Mouse (Mus musculus): Measurements from ENCODE around the gene Pdgfra. TPM values are rescaled to one million over a fixed set of nuclear protein-coding genes. Genes with fewer than 3 reads are reported as not detected.

The Pdgfra gene
- polyA plus RNA-seq, 1 experiment from 2014 or later: 87.2 TPM

- 0 out of 2 replicates have a peak, but pooled peaks have one; percentile 0 for ATAC-seq (replicated peaks; ENCODE audit: insufficient number of reproducible peaks, low FRiP score, low TSS enrichment, low read depth)
- DNase-seq (ENCODE audit: low spot score): peak; percentile 56
- Histone ChIP-seq H3K4me3 (ENCODE audit: low read depth, low read length) (peak overlapping the region; percentile 73), H3K9ac (replicated peaks; ENCODE audit: low read length) (peak overlapping the region; percentile 77), H3K27ac (replicated peaks; ENCODE audit: low read depth, low read length) (peak overlapping the region; percentile 99), H3K4me2 (ENCODE audit: low read depth, low read length) (peak overlapping the region; percentile 83), H3K36me3 (replicated peaks; ENCODE audit: control insufficient read depth, insufficient read depth, low read depth, low read length) (no peaks in the 10 kb centered on the region), H3K9me3 (replicated peaks; ENCODE audit: control insufficient read depth, low read length) (no peaks in the 10 kb centered on the region), H3K27me3 (ENCODE audit: control insufficient read depth, insufficient read depth, low read length) (peaks cover 6% of the 10 kb centered on the region; the same call in 1 of the 2 replicates), H3K4me1 (ENCODE audit: control insufficient read depth, insufficient read depth, low read length) (0 out of 2 replicates have a peak, but pooled peaks cover 3% of the 10 kb centered on the region)
- WGBS: 1% methylated on average over 21 of the region's 21 CpGs
These were observed 4.5 kb downstream of the Pdgfra start for GRCm38 (mm10) chr5:75156554-75157036.

- no peaks in the 10 kb centered on the region for H3K9me3 ChIP-seq (replicated peaks; ENCODE audit: control insufficient read depth, low read length)
- DNase-seq (ENCODE audit: low spot score): peak; percentile 91
- peak overlapping the region; percentile 83 for H3K4me2 ChIP-seq (ENCODE audit: low read depth, low read length)
- H3K27me3 ChIP-seq (ENCODE audit: control insufficient read depth, insufficient read depth, low read length): peaks cover 6% of the 10 kb centered on the region; the same call in 1 of the 2 replicates
- H3K27ac ChIP-seq (replicated peaks; ENCODE audit: low read depth, low read length): no peak overlapping the region
- H3K4me3 ChIP-seq (ENCODE audit: low read depth, low read length): peak overlapping the region; percentile 73
- peak overlapping the region; percentile 77 for H3K9ac ChIP-seq (replicated peaks; ENCODE audit: low read length)
- no peak for ATAC-seq (replicated peaks; ENCODE audit: insufficient number of reproducible peaks, low FRiP score, low TSS enrichment, low read depth)
- 0% methylated on average over 3 of the region's 3 CpGs for WGBS
- H3K36me3 ChIP-seq (replicated peaks; ENCODE audit: control insufficient read depth, insufficient read depth, low read depth, low read length): no peaks in the 10 kb centered on the region
- H3K4me1 ChIP-seq (ENCODE audit: control insufficient read depth, insufficient read depth, low read length): 0 out of 2 replicates have a peak, but pooled peaks cover 3% of the 10 kb centered on the region
These were observed 4.9 kb downstream of the Pdgfra start for GRCm38 (mm10) chr5:75157038-75157437.

- Histone ChIP-seq H3K36me3 (replicated peaks; ENCODE audit: control insufficient read depth, insufficient read depth, low read depth, low read length) (peaks cover 6% of the 10 kb centered on the region), H3K27me3 (ENCODE audit: control insufficient read depth, insufficient read depth, low read length) (no peaks in the 10 kb centered on the region), H3K9ac (replicated peaks; ENCODE audit: low read length) (no peak overlapping the region), H3K27ac (replicated peaks; ENCODE audit: low read depth, low read length) (no peak overlapping the region), H3K4me2 (ENCODE audit: low read depth, low read length) (no peak overlapping the region), H3K4me3 (ENCODE audit: low read depth, low read length) (no peak overlapping the region), H3K4me1 (ENCODE audit: control insufficient read depth, insufficient read depth, low read length) (no peaks in the 10 kb centered on the region), H3K9me3 (replicated peaks; ENCODE audit: control insufficient read depth, low read length) (no peaks in the 10 kb centered on the region)
- no peak for DNase-seq (ENCODE audit: low spot score)
- ATAC-seq (replicated peaks; ENCODE audit: insufficient number of reproducible peaks, low FRiP score, low TSS enrichment, low read depth): no peak
- WGBS: 70% methylated on average over 12 of the region's 12 CpGs
These were observed 8.6 kb downstream of the Pdgfra start for GRCm38 (mm10) chr5:75160530-75161170.

GRCm38 (mm10) chr5:75161586-75161985 lies 9.5 kb downstream of the Pdgfra start:
- peaks cover 7% of the 10 kb centered on the region for H3K36me3 ChIP-seq (replicated peaks; ENCODE audit: control insufficient read depth, insufficient read depth, low read depth, low read length)
- no peak overlapping the region for H3K27ac ChIP-seq (replicated peaks; ENCODE audit: low read depth, low read length)

GRCm38 (mm10) chr5:75163289-75163951 lies 11.3 kb downstream of the Pdgfra start:
- H3K4me2 ChIP-seq (ENCODE audit: low read depth, low read length): no peak overlapping the region
- H3K4me3 ChIP-seq (ENCODE audit: low read depth, low read length): no peak overlapping the region
- H3K36me3 ChIP-seq (replicated peaks; ENCODE audit: control insufficient read depth, insufficient read depth, low read depth, low read length): peaks cover 10% of the 10 kb centered on the region
- no peaks in the 10 kb centered on the region for H3K9me3 ChIP-seq (replicated peaks; ENCODE audit: control insufficient read depth, low read length)
- no peaks in the 10 kb centered on the region for H3K27me3 ChIP-seq (ENCODE audit: control insufficient read depth, insufficient read depth, low read length)
- no peak overlapping the region for H3K27ac ChIP-seq (replicated peaks; ENCODE audit: low read depth, low read length)
- DNase-seq (ENCODE audit: low spot score): no peak
- no peak overlapping the region for H3K9ac ChIP-seq (replicated peaks; ENCODE audit: low read length)
- 81% methylated on average over 23 of the region's 23 CpGs for WGBS
- no peak for ATAC-seq (replicated peaks; ENCODE audit: insufficient number of reproducible peaks, low FRiP score, low TSS enrichment, low read depth)
- no peaks in the 10 kb centered on the region for H3K4me1 ChIP-seq (ENCODE audit: control insufficient read depth, insufficient read depth, low read length)

More at GRCm38 (mm10) chr5:75161586-75161985, 9.5 kb downstream of the Pdgfra start:
- ATAC-seq (replicated peaks; ENCODE audit: insufficient number of reproducible peaks, low FRiP score, low TSS enrichment, low read depth) (no peak), DNase-seq (ENCODE audit: low spot score) (no peak)
- WGBS: 85% methylated on average over 6 of the region's 6 CpGs
- Histone ChIP-seq H3K4me1 (ENCODE audit: control insufficient read depth, insufficient read depth, low read length) (no peaks in the 10 kb centered on the region), H3K4me2 (ENCODE audit: low read depth, low read length) (no peak overlapping the region), H3K27me3 (ENCODE audit: control insufficient read depth, insufficient read depth, low read length) (no peaks in the 10 kb centered on the region), H3K4me3 (ENCODE audit: low read depth, low read length) (no peak overlapping the region), H3K9ac (replicated peaks; ENCODE audit: low read length) (no peak overlapping the region), H3K9me3 (replicated peaks; ENCODE audit: control insufficient read depth, low read length) (no peaks in the 10 kb centered on the region)

GRCm38 (mm10) chr5:75164688-75165087 lies 12.6 kb downstream of the Pdgfra start:
- Histone ChIP-seq H3K27ac (replicated peaks; ENCODE audit: low read depth, low read length) (no peak overlapping the region), H3K4me3 (ENCODE audit: low read depth, low read length) (no peak overlapping the region), H3K4me2 (ENCODE audit: low read depth, low read length) (no peak overlapping the region), H3K9ac (replicated peaks; ENCODE audit: low read length) (no peak overlapping the region), H3K9me3 (replicated peaks; ENCODE audit: control insufficient read depth, low read length) (no peaks in the 10 kb centered on the region), H3K4me1 (ENCODE audit: control insufficient read depth, insufficient read depth, low read length) (no peaks in the 10 kb centered on the region), H3K36me3 (replicated peaks; ENCODE audit: control insufficient read depth, insufficient read depth, low read depth, low read length) (peaks cover 10% of the 10 kb centered on the region), H3K27me3 (ENCODE audit: control insufficient read depth, insufficient read depth, low read length) (no peaks in the 10 kb centered on the region)
- ATAC-seq (replicated peaks; ENCODE audit: insufficient number of reproducible peaks, low FRiP score, low TSS enrichment, low read depth): no peak
- 83% methylated on average over 4 of the region's 4 CpGs for WGBS
- DNase-seq (ENCODE audit: low spot score): peak; percentile 59

- DNase-seq (ENCODE audit: low spot score) (no peak), ATAC-seq (replicated peaks; ENCODE audit: insufficient number of reproducible peaks, low FRiP score, low TSS enrichment, low read depth) (no peak)
- WGBS: 64% methylated on average over 6 of the region's 6 CpGs
- Histone ChIP-seq H3K4me1 (ENCODE audit: control insufficient read depth, insufficient read depth, low read length) (no peaks in the 10 kb centered on the region), H3K4me3 (ENCODE audit: low read depth, low read length) (no peak overlapping the region), H3K9ac (replicated peaks; ENCODE audit: low read length) (no peak overlapping the region), H3K27ac (replicated peaks; ENCODE audit: low read depth, low read length) (no peak overlapping the region), H3K36me3 (replicated peaks; ENCODE audit: control insufficient read depth, insufficient read depth, low read depth, low read length) (peaks cover 16% of the 10 kb centered on the region), H3K4me2 (ENCODE audit: low read depth, low read length) (no peak overlapping the region), H3K27me3 (ENCODE audit: control insufficient read depth, insufficient read depth, low read length) (no peaks in the 10 kb centered on the region), H3K9me3 (replicated peaks; ENCODE audit: control insufficient read depth, low read length) (no peaks in the 10 kb centered on the region)
These were observed 17.7 kb downstream of the Pdgfra start for GRCm38 (mm10) chr5:75169837-75170236.

- Histone ChIP-seq H3K4me3 (ENCODE audit: low read depth, low read length) (no peak overlapping the region), H3K36me3 (replicated peaks; ENCODE audit: control insufficient read depth, insufficient read depth, low read depth, low read length) (peaks cover 11% of the 10 kb centered on the region), H3K9me3 (replicated peaks; ENCODE audit: control insufficient read depth, low read length) (no peaks in the 10 kb centered on the region), H3K27ac (replicated peaks; ENCODE audit: low read depth, low read length) (no peak overlapping the region), H3K4me1 (ENCODE audit: control insufficient read depth, insufficient read depth, low read length) (no peaks in the 10 kb centered on the region), H3K27me3 (ENCODE audit: control insufficient read depth, insufficient read depth, low read length) (no peaks in the 10 kb centered on the region), H3K9ac (replicated peaks; ENCODE audit: low read length) (no peak overlapping the region), H3K4me2 (ENCODE audit: low read depth, low read length) (no peak overlapping the region)
- DNase-seq (ENCODE audit: low spot score): no peak
- ATAC-seq (replicated peaks; ENCODE audit: insufficient number of reproducible peaks, low FRiP score, low TSS enrichment, low read depth): no peak
- WGBS: 91% methylated on average over 10 of the region's 10 CpGs
These were observed 19.8 kb downstream of the Pdgfra start for GRCm38 (mm10) chr5:75171859-75172258.

Data from embryonic facial prominence, embryonic 11.5 days (tissue).